Mouse (Mus musculus): ENCODE data around the gene Cpt1b.

DNA sequence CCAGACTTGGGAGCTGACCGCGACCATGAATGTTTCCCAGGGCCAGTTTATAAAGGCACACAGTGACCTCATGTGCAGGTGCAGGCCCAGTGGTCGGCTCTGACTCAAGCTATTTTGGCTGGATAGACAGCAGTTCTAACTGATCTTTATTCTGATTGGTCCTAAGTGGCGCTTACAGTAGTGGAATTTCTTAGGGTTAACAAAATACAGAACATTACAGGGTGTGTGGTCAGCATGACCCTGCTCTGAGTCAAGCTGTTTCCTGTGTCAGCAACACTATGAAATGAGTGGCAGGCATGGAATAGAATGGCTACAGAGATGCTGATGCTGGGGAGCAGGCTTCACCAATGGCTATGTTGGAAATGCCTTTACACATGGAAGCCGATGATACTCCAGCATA is 10.2 kb upstream of the Cpt1b start:
- TF ChIP-seq CTCF (IDR thresholded peaks at IDR 0.05; ENCODE audit: borderline replicate concordance, insufficient read depth, low read depth, low read length) = no peak
- TF ChIP-seq POLR2A (IDR thresholded peaks at IDR 0.05; ENCODE audit: borderline replicate concordance, insufficient read depth, low read length) = no peak

Data from cerebellum, adult 2 months (tissue).